Mouse (Mus musculus) forebrain, embryonic 11.5 days (tissue): ENCODE results near the gene Olfr735. TPM values are rescaled to one million over a fixed set of nuclear protein-coding genes. Genes with fewer than 3 reads are reported as not detected.

Experiments
- polyA plus RNA-seq: library from polyadenylated mRNA; unstranded; fragments of >200 nt; fragmentation: Nextera tagmentation; extraction: Ambion mirVana; gene quantifications from 2 replicates; pipeline ENCODE4 v1.2.1, GENCODE M21; 2014

Gene Olfr735
- polyA plus RNA-seq, 1 experiment from 2014 or later = not detected

Other genes with a start within 250 kb of the Olfr735 start
- gene Olfr727, start 225.7 kb downstream of the Olfr735 start, polyA plus RNA-seq = not detected in 2 replicates
- not detected in 2 replicates for gene Olfr728, start 206.2 kb downstream of the Olfr735 start, polyA plus RNA-seq
- gene Olfr729, start 196.0 kb downstream of the Olfr735 start, polyA plus RNA-seq = not detected in 2 replicates
- gene Olfr730, start 160.7 kb downstream of the Olfr735 start, polyA plus RNA-seq = not detected in 2 replicates
- gene Olfr731, start 107.0 kb downstream of the Olfr735 start, polyA plus RNA-seq = not detected in 2 replicates
- not detected in 2 replicates for gene Olfr732, start 64.7 kb downstream of the Olfr735 start, polyA plus RNA-seq
- gene Olfr733, start 47.4 kb downstream of the Olfr735 start, polyA plus RNA-seq = not detected in 2 replicates
- not detected in 2 replicates for gene Olfr734, start 22.1 kb downstream of the Olfr735 start, polyA plus RNA-seq
- not detected in 2 replicates for gene Tlr11, start 9.0 kb upstream of the Olfr735 start, polyA plus RNA-seq
- not detected in 2 replicates for gene Olfr736, start 32.3 kb upstream of the Olfr735 start, polyA plus RNA-seq
- gene Olfr738, start 58.7 kb upstream of the Olfr735 start, polyA plus RNA-seq = not detected in 2 replicates
- not detected in 2 replicates for gene Olfr739, start 69.8 kb upstream of the Olfr735 start, polyA plus RNA-seq
- gene Olfr740, start 96.7 kb upstream of the Olfr735 start, polyA plus RNA-seq = not detected in 2 replicates
- gene Olfr741, start 123.9 kb upstream of the Olfr735 start, polyA plus RNA-seq = not detected in 2 replicates
- gene Olfr742, start 154.7 kb upstream of the Olfr735 start, polyA plus RNA-seq = not detected in 2 replicates
- not detected in 2 replicates for gene Olfr743, start 173.0 kb upstream of the Olfr735 start, polyA plus RNA-seq